In the genomic region with DNA sequence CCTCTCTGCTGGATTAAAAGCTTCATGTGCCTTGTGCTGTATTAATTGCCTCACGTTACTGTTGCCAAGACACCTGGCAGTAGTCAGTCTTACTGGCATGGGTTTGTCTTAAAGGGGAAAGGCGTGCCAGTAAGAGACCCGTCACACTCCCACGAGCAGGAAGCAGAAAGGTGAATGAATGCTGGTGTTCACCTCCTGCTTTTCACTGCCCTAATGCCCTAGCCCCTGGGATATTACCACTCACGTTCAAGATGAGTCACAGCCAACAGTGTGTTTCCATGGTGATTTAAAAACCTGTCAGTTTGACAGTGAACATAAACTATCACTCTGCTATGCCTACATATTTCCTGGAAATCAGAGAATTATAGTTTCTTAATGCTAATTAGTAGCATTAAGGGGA, we compare ENCODE assay signal across 23 mouse cellular contexts. TPM values are rescaled to one million over a fixed set of nuclear protein-coding genes. Genes with fewer than 3 reads are reported as not detected.
DNase-seq lines count a peak whose midpoint lies in the region; ATAC-seq lines count a peak whose summit lies in the region.
"Had no signal": no experiment of that assay in that cellular context is flagged by ENCODE, and none has a peak within 500 bp of the region (broad histone marks: within the 10 kb centered on the region; RNA-seq: fewer than 3 reads in every experiment).

No protein-coding gene starts in this region.

- H3K4me3 ChIP-seq in kidney, embryonic 16.5 days (ENCODE audit: low read length) = no peak overlapping the region
- no peak overlapping the region for H3K4me3 ChIP-seq in kidney, embryonic 15.5 days (replicated peaks)
- H3K4me3 ChIP-seq: embryonic facial prominence, embryonic 10.5 days; heart, embryonic 10.5 days; hindbrain, embryonic 12.5 days had no signal

- H3K4me1 ChIP-seq in kidney, embryonic 16.5 days (ENCODE audit: insufficient read depth, low read length) = peaks cover 6% of the 10 kb centered on the region
- H3K4me1 ChIP-seq in kidney, embryonic 15.5 days = peaks cover 8% of the 10 kb centered on the region

- no peaks in the 10 kb centered on the region for H3K9me3 ChIP-seq in kidney, embryonic 16.5 days (ENCODE audit: low read length)
- no peaks in the 10 kb centered on the region for H3K9me3 ChIP-seq in kidney, embryonic 15.5 days (replicated peaks)
- H3K9me3 ChIP-seq: embryonic facial prominence, embryonic 10.5 days; heart, embryonic 10.5 days; hindbrain, embryonic 12.5 days had no signal

- no peak overlapping the region for H3K27ac ChIP-seq in kidney, embryonic 16.5 days (ENCODE audit: low read length)
- no peak overlapping the region for H3K27ac ChIP-seq in kidney, embryonic 15.5 days
- H3K27ac ChIP-seq: embryonic facial prominence, embryonic 10.5 days; heart, embryonic 10.5 days; hindbrain, embryonic 12.5 days had no signal

- H3K4me2 ChIP-seq in kidney, embryonic 16.5 days (replicated peaks; ENCODE audit: low read depth, low read length) = no peak overlapping the region
- no peak overlapping the region for H3K4me2 ChIP-seq in kidney, embryonic 15.5 days
- H3K4me2 ChIP-seq: hindbrain, embryonic 12.5 days had no signal

- peak; percentile 15 to 26 for DNase-seq in cerebellum, postnatal 14 days
- DNase-seq in cerebellum, postnatal 36 days = no peak
- DNase-seq in 3T3-L1 (ENCODE audit: low read depth, low spot score) (peak; percentile 57), NIH3T3 (ENCODE audit: low read depth) (peak; percentile 16)
- DNase-seq in natural killer cell, adult 2 months (ENCODE audit: low spot score in 2 of 2) = no peak
- DNase-seq: adrenal gland, postnatal 36 days; cerebellum, adult 11 months; cerebellum, adult 8-10 months; gastrocnemius, postnatal 36 days; heart, adult 18-20 months; heart, postnatal 10 days; heart, postnatal 4 days had no signal

- H3K36me3 ChIP-seq in kidney, embryonic 16.5 days (ENCODE audit: insufficient read depth, low read length) = peaks cover 45% of the 10 kb centered on the region
- H3K36me3 ChIP-seq in kidney, embryonic 15.5 days = peaks cover 69% of the 10 kb centered on the region

- H3K9ac ChIP-seq in kidney, embryonic 16.5 days (replicated peaks; ENCODE audit: low read length) = no peak overlapping the region
- no peak overlapping the region for H3K9ac ChIP-seq in kidney, embryonic 15.5 days
- H3K9ac ChIP-seq: hindbrain, embryonic 12.5 days had no signal

- H3K27me3 ChIP-seq in kidney, embryonic 16.5 days (ENCODE audit: insufficient read depth, low read length) = no peaks in the 10 kb centered on the region
- no peaks in the 10 kb centered on the region for H3K27me3 ChIP-seq in kidney, embryonic 15.5 days
- H3K27me3 ChIP-seq: hindbrain, embryonic 12.5 days had no signal

- WGBS in kidney, embryonic 16.5 days = 67% methylated on average over 5 of the region's 5 CpGs
- WGBS in kidney, embryonic 15.5 days = 65% methylated on average over 5 of the region's 5 CpGs

- peak; percentile 30; the same call in 1 of the 2 replicates for ATAC-seq in kidney, embryonic 16.5 days (ENCODE audit: low FRiP score, low TSS enrichment)
- no peak for ATAC-seq in kidney, embryonic 15.5 days (replicated peaks; ENCODE audit: low FRiP score)
- ATAC-seq: activated CD4-positive, CD25-positive, alpha-beta regulatory T cell, adult 4 months; forebrain, embryonic 14.5 days; hindbrain, embryonic 16.5 days; inflammation-experienced regulatory T-cells, adult 6 months had no signal

RNA-seq across cellular contexts. Expression of gene Srp72, which starts 5.2 kb away (rescaled TPM):
- polyA plus RNA-seq in kidney, embryonic 16.5 days (2015; fragmentation: Nextera tagmentation; extraction: Ambion mirVana) = 98.0 and 104 TPM in 2 replicates
- polyA plus RNA-seq in kidney, embryonic 15.5 days (2015; fragmentation: Nextera tagmentation; extraction: Ambion mirVana) = 95.2 and 98.1 TPM in 2 replicates

RNA-seq across cellular contexts. Expression of gene Ppat, which starts 17.9 kb away (rescaled TPM):
- polyA plus RNA-seq in kidney, embryonic 16.5 days (2015; fragmentation: Nextera tagmentation; extraction: Ambion mirVana) = 42.0 and 42.4 TPM in 2 replicates
- 40.1 and 43.6 TPM in 2 replicates for polyA plus RNA-seq in kidney, embryonic 15.5 days (2015; fragmentation: Nextera tagmentation; extraction: Ambion mirVana)

RNA-seq across cellular contexts. Expression of gene Paics, which starts 18.1 kb away (rescaled TPM):
- 349 and 353 TPM in 2 replicates for polyA plus RNA-seq in kidney, embryonic 16.5 days (2015; fragmentation: Nextera tagmentation; extraction: Ambion mirVana)
- polyA plus RNA-seq in kidney, embryonic 15.5 days (2015; fragmentation: Nextera tagmentation; extraction: Ambion mirVana) = 316 and 330 TPM in 2 replicates

RNA-seq across cellular contexts. Expression of gene Arl9, which starts 34.6 kb away (rescaled TPM):
- polyA plus RNA-seq in kidney, embryonic 16.5 days (2015; fragmentation: Nextera tagmentation; extraction: Ambion mirVana) = not detected in 2 replicates
- 0.44 TPM in 1 of 2 replicates, not detected in the other for polyA plus RNA-seq in kidney, embryonic 15.5 days (2015; fragmentation: Nextera tagmentation; extraction: Ambion mirVana)
- polyA plus RNA-seq: activated CD4-positive, CD25-positive, alpha-beta regulatory T cell, adult 4 months; embryonic facial prominence, embryonic 14.5 days; forebrain, embryonic 14.5 days; heart, embryonic 14.5 days; hindbrain, embryonic 16.5 days; inflammation-experienced regulatory T-cells, adult 6 months had no signal

RNA-seq across cellular contexts. Expression of gene Thegl, which starts 46.6 kb away (rescaled TPM):
- 0.09 TPM in 1 of 2 replicates, not detected in the other for polyA plus RNA-seq in kidney, embryonic 16.5 days (2015; fragmentation: Nextera tagmentation; extraction: Ambion mirVana)
- not detected in 2 replicates for polyA plus RNA-seq in kidney, embryonic 15.5 days (2015; fragmentation: Nextera tagmentation; extraction: Ambion mirVana)
- polyA plus RNA-seq: activated CD4-positive, CD25-positive, alpha-beta regulatory T cell, adult 4 months; embryonic facial prominence, embryonic 10.5 days; heart, embryonic 14.5 days; inflammation-experienced regulatory T-cells, adult 6 months had no signal

Comparison
In these comparisons a context has a peak if more than half of its experiments do, and no peak if none do; other contexts are left out.
1. DNase-seq: peak in cerebellum, postnatal 14 days (2 of 2), 3T3-L1 (single experiment) and NIH3T3 (single experiment); none in cerebellum, postnatal 36 days (0 of 2) and natural killer cell, adult 2 months (0 of 2).